Mouse (Mus musculus): ENCODE results near the gene Chchd3. TPM values are rescaled to one million over a fixed set of nuclear protein-coding genes. Genes with fewer than 3 reads are reported as not detected.

The Chchd3 gene
- polyA plus RNA-seq, 1 experiment: not detected

GRCm38 (mm10) chr6:32935576-32935975 is 124.5 kb downstream of the Chchd3 start:
- TF ChIP-seq CTCF (IDR thresholded peaks at IDR 0.05; ENCODE audit: insufficient read depth, low read depth, low read length): no peak
- no peak for TF ChIP-seq POLR2A (IDR thresholded peaks at IDR 0.05; ENCODE audit: insufficient read depth, low read depth, low read length)
- WGBS: 85% methylated on average over 5 of the region's 5 CpGs

GRCm38 (mm10) chr6:32931106-32931770 is 128.8 kb downstream of the Chchd3 start:
- 85% methylated on average over 11 of the region's 11 CpGs for WGBS
- TF ChIP-seq CTCF (IDR thresholded peaks at IDR 0.05; ENCODE audit: insufficient read depth, low read depth, low read length): no peak
- no peak for TF ChIP-seq POLR2A (IDR thresholded peaks at IDR 0.05; ENCODE audit: insufficient read depth, low read depth, low read length)
- H3K4me3 ChIP-seq (ENCODE audit: insufficient read depth, low read depth, low read length): no peak overlapping the region
- H3K4me1 ChIP-seq (ENCODE audit: control insufficient read depth, insufficient read depth, low read length): 0 out of 2 replicates have a peak, but pooled peaks cover 3% of the 10 kb centered on the region
- H3K27ac ChIP-seq (ENCODE audit: insufficient read depth, low read depth, low read length): no peak overlapping the region

More at GRCm38 (mm10) chr6:32935576-32935975, 124.5 kb downstream of the Chchd3 start:
- Histone ChIP-seq H3K4me3 (ENCODE audit: insufficient read depth, low read depth, low read length) (no peak overlapping the region), H3K27ac (ENCODE audit: insufficient read depth, low read depth, low read length) (no peak overlapping the region), H3K4me1 (ENCODE audit: control insufficient read depth, insufficient read depth, low read length) (0 out of 2 replicates have a peak, but pooled peaks cover 5% of the 10 kb centered on the region)

- Histone ChIP-seq H3K4me3 (ENCODE audit: insufficient read depth, low read depth, low read length) (no peak overlapping the region), H3K4me1 (ENCODE audit: control insufficient read depth, insufficient read depth, low read length) (no peaks in the 10 kb centered on the region), H3K27ac (ENCODE audit: insufficient read depth, low read depth, low read length) (no peak overlapping the region)
- WGBS: 77% methylated on average over 1 of the region's 1 CpGs
- TF ChIP-seq POLR2A (IDR thresholded peaks at IDR 0.05; ENCODE audit: insufficient read depth, low read depth, low read length) (no peak), CTCF (IDR thresholded peaks at IDR 0.05; ENCODE audit: insufficient read depth, low read depth, low read length) (no peak)
Measured at GRCm38 (mm10) chr6:32922391-32922790, 137.7 kb downstream of the Chchd3 start.

GRCm38 (mm10) chr6:32920091-32920490 is 140.0 kb downstream of the Chchd3 start:
- TF ChIP-seq POLR2A (IDR thresholded peaks at IDR 0.05; ENCODE audit: insufficient read depth, low read depth, low read length) (no peak), CTCF (IDR thresholded peaks at IDR 0.05; ENCODE audit: insufficient read depth, low read depth, low read length) (no peak)
- H3K27ac ChIP-seq (ENCODE audit: insufficient read depth, low read depth, low read length): no peak overlapping the region
- WGBS: 29% methylated on average over 2 of the region's 2 CpGs

GRCm38 (mm10) chr6:32910692-32911091 is 149.4 kb downstream of the Chchd3 start:
- TF ChIP-seq POLR2A (IDR thresholded peaks at IDR 0.05; ENCODE audit: insufficient read depth, low read depth, low read length) (no peak), CTCF (IDR thresholded peaks at IDR 0.05; ENCODE audit: insufficient read depth, low read depth, low read length) (no peak)
- WGBS: 97% methylated on average over 2 of the region's 2 CpGs
- H3K4me3 ChIP-seq (ENCODE audit: insufficient read depth, low read depth, low read length): no peak overlapping the region
- no peaks in the 10 kb centered on the region for H3K4me1 ChIP-seq (ENCODE audit: control insufficient read depth, insufficient read depth, low read length)
- no peak overlapping the region for H3K27ac ChIP-seq (ENCODE audit: insufficient read depth, low read depth, low read length)

More at GRCm38 (mm10) chr6:32920091-32920490, 140.0 kb downstream of the Chchd3 start:
- Histone ChIP-seq H3K4me3 (ENCODE audit: insufficient read depth, low read depth, low read length) (no peak overlapping the region), H3K4me1 (ENCODE audit: control insufficient read depth, insufficient read depth, low read length) (no peaks in the 10 kb centered on the region)

- Histone ChIP-seq H3K4me1 (ENCODE audit: control insufficient read depth, insufficient read depth, low read length) (no peaks in the 10 kb centered on the region), H3K27ac (ENCODE audit: insufficient read depth, low read depth, low read length) (no peak overlapping the region), H3K4me3 (ENCODE audit: insufficient read depth, low read depth, low read length) (no peak overlapping the region)
- 90% methylated on average over 4 of the region's 4 CpGs for whole genome bisulfite sequencing
- TF ChIP-seq CTCF (IDR thresholded peaks at IDR 0.05; ENCODE audit: insufficient read depth, low read depth, low read length) (no peak), POLR2A (IDR thresholded peaks at IDR 0.05; ENCODE audit: insufficient read depth, low read depth, low read length) (no peak)
Measured at GRCm38 (mm10) chr6:32899061-32899460, 161.0 kb downstream of the Chchd3 start.

GRCm38 (mm10) chr6:32894100-32894499 is 166.0 kb downstream of the Chchd3 start:
- H3K4me1 ChIP-seq (ENCODE audit: control insufficient read depth, insufficient read depth, low read length): no peaks in the 10 kb centered on the region
- TF ChIP-seq POLR2A (IDR thresholded peaks at IDR 0.05; ENCODE audit: insufficient read depth, low read depth, low read length) (no peak), CTCF (IDR thresholded peaks at IDR 0.05; ENCODE audit: insufficient read depth, low read depth, low read length) (no peak)
- WGBS: 94% methylated on average over 2 of the region's 2 CpGs
- no peak overlapping the region for H3K27ac ChIP-seq (ENCODE audit: insufficient read depth, low read depth, low read length)
- no peak overlapping the region for H3K4me3 ChIP-seq (ENCODE audit: insufficient read depth, low read depth, low read length)

GRCm38 (mm10) chr6:32890726-32891125 is 169.3 kb downstream of the Chchd3 start:
- Histone ChIP-seq H3K4me1 (ENCODE audit: control insufficient read depth, insufficient read depth, low read length) (no peaks in the 10 kb centered on the region), H3K4me3 (ENCODE audit: insufficient read depth, low read depth, low read length) (no peak overlapping the region), H3K27ac (ENCODE audit: insufficient read depth, low read depth, low read length) (no peak overlapping the region)
- WGBS: 99% methylated on average over 4 of the region's 4 CpGs
- TF ChIP-seq CTCF (IDR thresholded peaks at IDR 0.05; ENCODE audit: insufficient read depth, low read depth, low read length) (no peak), POLR2A (IDR thresholded peaks at IDR 0.05; ENCODE audit: insufficient read depth, low read depth, low read length) (no peak)

GRCm38 (mm10) chr6:32888894-32889529 is 171.0 kb downstream of the Chchd3 start:
- no peak overlapping the region for H3K4me3 ChIP-seq (ENCODE audit: insufficient read depth, low read depth, low read length)
- no peak overlapping the region for H3K27ac ChIP-seq (ENCODE audit: insufficient read depth, low read depth, low read length)
- WGBS: 72% methylated on average over 4 of the region's 4 CpGs
- H3K4me1 ChIP-seq (ENCODE audit: control insufficient read depth, insufficient read depth, low read length): no peaks in the 10 kb centered on the region
- TF ChIP-seq POLR2A (IDR thresholded peaks at IDR 0.05; ENCODE audit: insufficient read depth, low read depth, low read length) (no peak), CTCF (IDR thresholded peaks at IDR 0.05; ENCODE audit: insufficient read depth, low read depth, low read length) (no peak)
